Mouse (Mus musculus) gonadal fat pad, adult 2 months (tissue): Measurements from ENCODE around the gene Mapkbp1. TPM values are rescaled to one million over a fixed set of nuclear protein-coding genes. Genes with fewer than 3 reads are reported as not detected.

ENCODE experiments used
- DNase-seq: peaks from one replicate; pipeline ENCODE4 v3.0.0-alpha.2; 2012; ENCODE audit warnings: low read depth
- polyA plus RNA-seq: library from polyadenylated mRNA; depleted of rRNA; stranded (reverse); fragments of >200 nt; gene quantifications from 2 replicates; pipeline ENCODE4 v1.2.3, GENCODE M21; 2012; rRNA removed

The Mapkbp1 gene
- polyA plus RNA-seq, 1 experiment = 34.5 TPM

GRCm38 (mm10) chr2:120049632-120050274 is 77.3 kb downstream of the Mapkbp1 start:
- DNase-seq = no peak

DNA sequence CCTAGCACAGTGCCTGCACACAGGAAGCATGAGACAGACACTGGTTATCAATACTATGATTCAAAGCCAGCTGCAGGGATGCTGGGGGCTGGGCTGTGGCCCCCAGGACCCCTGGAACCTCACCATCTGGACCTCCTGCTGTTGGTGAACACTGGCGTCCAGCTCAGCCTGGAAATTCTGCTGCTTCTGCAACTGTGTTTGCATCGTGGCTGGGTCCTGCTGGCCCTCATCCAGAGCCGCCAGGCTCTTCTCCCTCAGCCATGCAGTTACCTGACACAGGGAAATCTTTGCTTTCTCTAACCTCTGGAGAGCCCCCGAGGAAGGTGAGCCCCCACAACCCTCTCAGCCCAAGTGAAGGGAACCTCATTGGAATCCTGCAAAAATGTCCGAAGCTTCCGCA is 78.9 kb downstream of the Mapkbp1 start:
- no peak for DNase-seq

GRCm38 (mm10) chr2:120054771-120055552 is 82.5 kb downstream of the Mapkbp1 start:
- DNase-seq = no peak

GRCm38 (mm10) chr2:120055923-120056322 is 83.4 kb downstream of the Mapkbp1 start:
- no peak for DNase-seq

DNA sequence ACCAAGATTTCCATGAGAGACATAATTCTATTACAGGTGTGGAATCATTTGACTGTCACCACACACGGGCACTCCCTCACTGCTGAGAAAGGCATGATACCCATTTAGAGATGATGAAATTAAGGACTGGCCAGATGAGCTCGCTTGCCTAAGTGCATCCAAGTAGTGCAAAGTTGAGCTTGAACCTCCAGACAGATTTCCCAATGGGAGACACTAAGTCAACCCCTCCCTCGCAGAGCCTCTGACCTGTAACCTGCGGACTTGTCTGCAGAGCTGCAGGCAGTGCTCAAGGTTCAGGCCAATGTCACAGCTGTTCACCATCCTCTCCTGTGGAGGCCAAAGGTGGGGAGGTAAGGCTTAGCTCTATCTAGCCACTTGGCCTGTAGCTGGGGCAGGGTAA is 86.3 kb downstream of the Mapkbp1 start:
- peak; percentile 79 for DNase-seq

- DNase-seq = no peak
Measured at GRCm38 (mm10) chr2:120059466-120059865, 87.0 kb downstream of the Mapkbp1 start.

GRCm38 (mm10) chr2:120060190-120060589 is 87.7 kb downstream of the Mapkbp1 start:
- DNase-seq = peak; percentile 91

GRCm38 (mm10) chr2:120060651-120061050 is 88.2 kb downstream of the Mapkbp1 start:
- no peak for DNase-seq

GRCm38 (mm10) chr2:120062248-120062647 is 89.7 kb downstream of the Mapkbp1 start:
- no peak for DNase-seq

DNA sequence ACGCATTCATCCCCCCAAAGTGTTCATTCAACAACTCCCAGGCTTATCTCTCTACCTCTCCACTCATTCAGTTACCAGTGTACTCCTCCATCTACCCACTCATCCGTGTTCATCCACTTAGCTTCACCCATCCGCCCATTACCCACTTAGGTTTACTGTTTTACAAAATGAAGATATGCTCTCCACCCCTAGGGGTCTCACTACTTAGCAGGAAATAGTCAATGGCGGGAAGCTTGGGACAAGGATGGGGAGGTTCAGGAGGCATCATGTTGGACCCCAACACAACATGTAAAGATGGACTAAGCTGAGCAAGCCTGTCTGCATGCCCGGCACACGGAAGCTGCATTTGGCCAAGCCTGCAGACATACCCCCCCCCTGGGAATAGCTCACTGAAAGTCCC is 92.1 kb downstream of the Mapkbp1 start:
- DNase-seq = no peak

GRCm38 (mm10) chr2:120065243-120065642 is 92.7 kb downstream of the Mapkbp1 start:
- DNase-seq = no peak

DNA sequence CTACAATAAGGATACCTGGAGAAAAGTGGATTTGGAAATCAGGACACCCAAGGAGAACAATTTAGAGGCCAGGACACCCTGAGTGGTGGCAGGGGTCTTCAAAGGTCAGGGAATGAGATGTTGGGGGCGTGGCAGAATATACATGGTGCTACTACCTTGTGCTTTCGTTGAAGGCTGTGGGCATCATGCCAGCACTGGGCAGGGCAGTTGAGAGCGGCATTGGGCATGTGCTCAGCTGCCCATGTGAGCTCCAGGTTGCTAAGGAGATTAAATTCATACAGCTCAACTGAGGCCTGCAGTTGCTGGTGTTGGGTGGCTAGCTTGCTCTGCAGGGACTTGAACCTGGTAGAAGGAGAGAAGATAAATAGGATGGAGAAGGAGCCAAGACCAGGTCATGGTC is 93.7 kb downstream of the Mapkbp1 start:
- DNase-seq = no peak

DNA sequence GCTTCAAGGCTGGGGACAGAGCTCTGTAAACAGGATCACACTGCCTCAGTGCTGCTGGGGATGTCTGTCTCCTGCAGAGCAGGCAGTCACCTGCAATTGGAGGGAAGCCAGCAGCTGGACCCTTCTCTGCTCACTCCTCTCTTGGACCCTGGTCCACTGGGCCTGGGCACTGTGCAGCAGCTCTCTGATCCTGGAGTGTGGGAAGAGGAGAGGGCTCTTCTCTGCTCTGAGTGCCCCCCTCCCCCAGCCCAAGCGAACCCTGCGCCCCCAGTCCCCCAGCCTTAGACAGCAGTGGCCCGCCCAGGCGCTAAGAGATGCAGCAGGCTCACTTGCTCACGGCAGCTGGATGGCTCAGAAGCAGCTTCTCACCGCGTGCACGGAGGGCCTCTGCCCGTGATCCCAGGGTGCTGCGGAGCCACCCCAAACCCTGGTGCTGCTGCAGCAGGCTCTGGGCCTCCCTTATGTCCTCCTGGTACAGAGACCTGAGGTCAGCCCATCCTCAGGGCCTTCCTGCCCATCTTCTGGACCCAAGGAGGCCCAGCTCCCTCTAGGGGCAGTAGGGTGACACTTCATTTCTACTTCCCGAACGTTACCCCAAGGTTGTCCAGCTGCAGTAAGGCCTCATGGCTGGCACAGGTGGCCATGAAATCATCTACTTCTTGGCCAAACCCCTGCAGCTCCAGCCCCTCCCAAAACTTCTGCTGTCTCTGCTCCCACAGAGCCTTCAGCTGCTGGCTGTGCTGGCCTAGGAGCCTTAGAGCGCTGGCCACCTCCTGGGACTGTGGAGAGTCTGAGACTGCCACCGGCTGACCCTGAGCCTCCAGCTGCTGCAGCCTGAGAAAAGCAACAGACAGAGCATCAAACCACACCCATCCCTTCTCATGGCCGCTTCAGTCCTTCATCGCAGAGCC is 96.3 kb downstream of the Mapkbp1 start:
- no peak for DNase-seq

- no peak for DNase-seq
Measured at GRCm38 (mm10) chr2:120069466-120069990, 97.0 kb downstream of the Mapkbp1 start.

GRCm38 (mm10) chr2:120074096-120074495 is 101.6 kb downstream of the Mapkbp1 start:
- no peak for DNase-seq

DNA sequence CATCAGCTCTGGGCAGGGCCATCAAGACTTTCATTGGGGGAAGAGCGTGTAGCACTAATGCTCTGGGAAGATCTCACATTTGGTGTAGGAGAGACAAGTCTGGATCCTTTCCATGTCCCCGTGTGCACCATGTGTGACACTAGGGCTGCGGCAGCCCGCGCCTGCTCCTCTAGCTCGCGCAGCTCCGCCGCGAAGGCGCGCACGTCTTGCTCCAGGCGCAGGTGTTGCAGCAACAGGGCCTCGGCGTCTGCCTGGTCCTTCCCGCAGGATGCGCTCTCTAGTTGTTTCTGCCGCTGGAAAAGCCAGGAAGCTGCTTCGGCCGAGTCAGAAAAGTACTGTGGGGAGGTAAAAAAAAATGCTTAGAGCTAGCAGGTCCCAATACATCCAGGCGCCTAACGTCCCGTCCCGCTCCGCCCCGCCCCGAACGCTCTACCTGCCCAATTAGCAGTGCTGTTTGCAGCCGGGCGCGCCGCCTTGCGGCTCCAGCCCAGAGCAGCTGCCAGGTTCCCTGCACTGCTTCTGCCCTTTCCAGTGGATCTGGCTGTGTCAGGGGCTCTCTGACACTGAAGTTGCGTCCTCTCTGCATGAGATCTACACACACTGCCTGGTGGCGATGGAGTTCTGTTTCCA is 103.7 kb downstream of the Mapkbp1 start:
- no peak for DNase-seq

Other genes starting within 250 kb of the Mapkbp1 start
- gene Itpka, start 230.4 kb upstream of the Mapkbp1 start, polyA plus RNA-seq = 3.0 and 3.2 TPM in 2 replicates
- 0.24 and 0.49 TPM in 2 replicates for gene Ltk, start 212.3 kb upstream of the Mapkbp1 start, polyA plus RNA-seq
- gene Rpap1, start 185.2 kb upstream of the Mapkbp1 start, polyA plus RNA-seq = 11.6 and 16.2 TPM in 2 replicates
- 3.9 and 6.5 TPM in 2 replicates for gene Tyro3, start 175.0 kb upstream of the Mapkbp1 start, polyA plus RNA-seq
- 25.3 and 33.5 TPM in 2 replicates for gene Mga, start 75.5 kb upstream of the Mapkbp1 start, polyA plus RNA-seq
- 7.4 and 14.9 TPM in 2 replicates for gene Jmjd7, start 54.8 kb downstream of the Mapkbp1 start, polyA plus RNA-seq
- 1.5 and 3.3 TPM in 2 replicates for gene Gm28042, start 54.8 kb downstream of the Mapkbp1 start, polyA plus RNA-seq
- 1.3 and 2.6 TPM in 2 replicates for gene Pla2g4b, start 60.7 kb downstream of the Mapkbp1 start, polyA plus RNA-seq
- 31.2 and 33.1 TPM in 2 replicates for gene Ehd4, start 181.9 kb downstream of the Mapkbp1 start, polyA plus RNA-seq